Mouse (Mus musculus) layer of hippocampus, adult 2 months (tissue): ENCODE results near the gene 4933427D14Rik. TPM values are rescaled to one million over a fixed set of nuclear protein-coding genes. Genes with fewer than 3 reads are reported as not detected.

Experiments used
- DNase-seq, 2 experiments: peaks; one replicate each; pipeline ENCODE4 v3.0.0; 2022; ENCODE audit warnings: low spot score in 2 of 2
- H3K27ac ChIP-seq: fragments of 200-600 bp; 2 replicates; pipeline ENCODE4 v1.8.1; 2022
- H3K4me3 ChIP-seq: fragments of 200-600 bp; 2 replicates; pipeline ENCODE4 v1.8.1; 2022; ENCODE audit warnings: mild to moderate bottlenecking
- CTCF ChIP-seq: fragments of 200-600 bp; conservative IDR thresholded peaks from 2 replicates; pipeline ENCODE4 v1.8.1; 2022; ENCODE audit warnings: antibody characterized with exemption, mild to moderate bottlenecking, moderate library complexity
- total RNA-seq, 2 experiments: library from RNA; stranded (reverse); gene quantifications; 2 replicates each; pipeline ENCODE4 v1.2.3; 2021

4933427D14Rik gene
- total RNA-seq, 2 experiments from 2014 or later: 28.9 to 31.1 TPM

- H3K4me3 ChIP-seq: no peak overlapping the region
- no peak for DNase-seq
- H3K27ac ChIP-seq: no peak overlapping the region
- TF ChIP-seq CTCF: no peak
Measured at GRCm38 (mm10) chr11:72223414-72223813, 16.2 kb upstream of the 4933427D14Rik start.

GRCm38 (mm10) chr11:72221278-72221677 is 14.0 kb upstream of the 4933427D14Rik start:
- H3K4me3 ChIP-seq: no peak overlapping the region
- peak; percentile 97 for TF ChIP-seq CTCF
- H3K27ac ChIP-seq: no peak overlapping the region
- peak in 1 of 2 experiments; percentile 75 for DNase-seq

- Histone ChIP-seq H3K4me3 (no peak overlapping the region), H3K27ac (0 out of 2 replicates have a peak overlapping the region, but pooled peaks have one; percentile 10)
- DNase-seq: no peak
- no peak for TF ChIP-seq CTCF
Measured at GRCm38 (mm10) chr11:72217116-72217515, 9.9 kb upstream of the 4933427D14Rik start.

GRCm38 (mm10) chr11:72215410-72215797 is 8.1 kb upstream of the 4933427D14Rik start, which contains the start of gene Med31:
Gene Med31 (minus strand): TSS chr11:72215592.
- H3K4me3 ChIP-seq: peak within 1 kb of the TSS; percentile 90
- no peak for TF ChIP-seq CTCF
- H3K27ac ChIP-seq: peak within 1 kb of the TSS; percentile 82
- peak; percentile 72 to 75 for DNase-seq

DNA sequence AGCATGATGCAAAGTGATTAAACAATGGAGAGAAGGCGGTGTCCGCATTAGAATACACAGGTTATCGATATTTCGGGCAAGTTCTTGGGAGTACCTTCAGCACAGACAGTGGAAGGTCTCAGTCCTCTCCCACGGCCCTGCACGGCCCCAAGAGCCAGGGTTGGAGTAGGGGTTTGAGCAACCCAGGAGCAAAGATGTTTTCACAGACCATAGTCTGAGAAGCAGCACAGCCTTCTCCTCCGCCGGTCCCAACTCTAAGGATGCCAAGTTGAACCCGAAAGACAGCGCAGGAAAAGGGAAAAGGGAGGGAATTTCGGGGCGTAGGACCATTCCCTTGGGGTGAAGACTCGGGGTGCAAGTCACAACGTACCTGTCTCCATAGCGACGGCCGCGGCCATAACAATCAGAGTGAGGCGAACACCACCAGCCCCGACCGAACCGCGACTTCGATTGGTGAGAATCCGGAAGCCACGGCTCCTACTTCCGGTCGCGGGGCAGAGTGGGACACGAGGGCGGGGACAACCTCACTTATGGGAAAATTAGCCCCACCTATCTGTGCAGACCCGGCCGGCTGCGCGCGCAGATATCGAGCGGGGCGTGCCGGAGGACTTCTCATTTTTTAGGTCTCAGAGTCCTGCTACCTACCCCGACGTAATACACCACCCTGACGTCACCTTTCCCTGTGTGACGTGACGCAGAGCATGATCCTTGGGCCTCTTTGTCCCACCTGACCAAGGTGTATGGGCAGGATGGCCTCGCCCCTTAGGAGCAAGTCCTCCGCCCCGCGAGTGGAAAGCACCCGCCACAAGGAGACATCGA is 7.5 kb upstream of the 4933427D14Rik start:
- peak; percentile 95 for DNase-seq

DNA sequence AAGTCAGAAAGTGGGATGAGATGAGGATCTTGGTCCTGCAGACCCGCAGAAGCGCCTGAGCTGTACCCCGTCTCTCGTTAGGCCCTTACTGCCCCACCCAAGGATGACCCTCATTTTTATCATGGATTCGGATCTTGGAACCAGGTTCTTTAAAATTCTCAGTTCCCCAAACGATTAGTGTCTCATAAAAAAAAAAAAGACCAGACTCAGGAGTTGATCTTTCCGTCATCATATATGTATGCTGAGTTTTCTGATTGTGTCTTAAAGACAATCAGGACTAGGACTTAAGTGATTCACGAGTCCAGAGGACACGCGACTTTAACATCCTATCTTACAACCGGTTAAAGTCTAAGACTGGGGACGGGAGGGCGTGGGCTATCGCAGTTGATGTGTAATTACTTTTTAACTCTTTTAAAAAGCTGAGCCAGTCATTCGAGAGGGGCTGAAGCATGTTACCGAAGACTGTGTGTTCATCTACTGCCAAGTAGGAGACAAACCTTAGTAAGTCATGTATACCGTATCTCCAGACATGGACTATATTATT is 647 bp upstream of the 4933427D14Rik start:
- no peak for DNase-seq
- peak overlapping the region; percentile 92 for H3K27ac ChIP-seq
- peak overlapping the region; percentile 92 for H3K4me3 ChIP-seq
- TF ChIP-seq CTCF: no peak

More for the DNA sequence above, 7.5 kb upstream of the 4933427D14Rik start:
- TF ChIP-seq CTCF: peak; percentile 18; the same call in 1 of the 2 replicates
- H3K27ac ChIP-seq: peak overlapping the region; percentile 82
- peak overlapping the region; percentile 90 for H3K4me3 ChIP-seq

- peak; percentile 46 for TF ChIP-seq CTCF
- peak in 1 of 2 experiments; percentile 31 for DNase-seq
- H3K27ac ChIP-seq: peak within 1 kb of the TSS; percentile 92
- H3K4me3 ChIP-seq: peak within 1 kb of the TSS; percentile 92
Measured at GRCm38 (mm10) chr11:72206341-72207203, 687 bp downstream of the 4933427D14Rik start, which contains the start of gene Gm43951. Gene Gm43951 (minus strand): TSS chr11:72206840.

DNA sequence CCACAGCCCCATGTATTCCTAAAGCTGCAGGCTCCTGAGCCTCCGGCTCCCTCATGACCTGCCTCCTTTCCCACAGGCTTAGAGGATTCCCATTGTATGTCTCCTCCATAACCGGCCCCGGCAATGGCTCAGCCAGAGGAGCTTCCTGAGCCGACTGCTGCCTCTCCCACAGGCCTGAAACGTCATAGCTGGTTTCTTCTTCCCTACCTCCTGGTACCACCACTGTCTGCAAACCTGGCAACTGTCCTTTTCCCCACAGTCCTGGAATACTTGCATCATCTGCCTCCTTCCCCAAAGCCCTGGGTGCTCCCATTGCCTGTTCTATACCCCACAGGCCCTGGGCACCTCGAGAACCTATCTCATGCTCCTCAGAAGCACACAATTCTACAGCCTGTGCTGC is 2.0 kb downstream of the 4933427D14Rik start:
- H3K4me3 ChIP-seq: peak overlapping the region; percentile 92
- peak overlapping the region; percentile 92; the same call in 1 of the 2 replicates for H3K27ac ChIP-seq
- no peak for TF ChIP-seq CTCF
- no peak for DNase-seq

DNA sequence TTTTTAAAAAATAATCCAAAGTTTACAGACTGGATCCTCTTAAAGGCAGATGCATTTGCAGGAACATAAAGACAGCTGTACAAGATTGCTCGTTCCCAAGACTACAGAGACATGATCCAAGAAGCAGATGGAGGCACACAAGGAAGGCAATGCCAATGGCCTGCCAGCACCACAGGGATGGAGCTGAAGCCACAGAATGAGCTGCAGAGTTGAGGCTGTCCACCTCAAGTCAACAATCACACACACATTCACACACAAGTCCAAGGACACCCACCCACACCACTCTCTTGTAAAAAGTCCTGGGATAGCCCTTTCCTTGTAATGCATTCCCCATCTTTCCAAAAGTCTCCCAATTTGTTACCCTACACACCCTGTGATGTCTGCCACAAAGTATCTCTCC is 3.8 kb downstream of the 4933427D14Rik start:
- TF ChIP-seq CTCF: no peak
- 0 out of 2 replicates have a peak overlapping the region, but pooled peaks have one; percentile 46 for H3K27ac ChIP-seq
- H3K4me3 ChIP-seq: no peak overlapping the region
- DNase-seq: no peak

DNA sequence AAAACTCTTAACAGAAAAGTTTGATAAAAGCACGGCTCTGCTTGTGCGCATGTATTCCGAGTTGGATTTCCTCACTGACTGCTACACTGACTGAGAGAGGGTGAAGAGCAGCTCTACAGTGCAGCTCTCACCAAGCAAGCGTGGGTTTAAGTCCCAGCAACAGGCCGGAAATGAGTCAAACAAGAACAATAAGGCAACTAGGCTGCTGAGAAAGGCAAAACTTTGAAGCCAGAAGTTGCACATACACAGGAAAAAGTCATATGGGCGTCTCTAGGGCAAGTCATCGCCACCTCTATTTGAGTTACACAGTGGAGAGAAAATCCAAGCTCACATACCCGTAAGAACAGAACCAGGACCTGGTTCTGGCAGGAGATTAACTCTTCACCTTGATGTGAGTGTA is 10.8 kb downstream of the 4933427D14Rik start:
- Histone ChIP-seq H3K4me3 (no peak overlapping the region), H3K27ac (peak overlapping the region; percentile 19; the same call in 1 of the 2 replicates)
- TF ChIP-seq CTCF: no peak
- DNase-seq: no peak

DNA sequence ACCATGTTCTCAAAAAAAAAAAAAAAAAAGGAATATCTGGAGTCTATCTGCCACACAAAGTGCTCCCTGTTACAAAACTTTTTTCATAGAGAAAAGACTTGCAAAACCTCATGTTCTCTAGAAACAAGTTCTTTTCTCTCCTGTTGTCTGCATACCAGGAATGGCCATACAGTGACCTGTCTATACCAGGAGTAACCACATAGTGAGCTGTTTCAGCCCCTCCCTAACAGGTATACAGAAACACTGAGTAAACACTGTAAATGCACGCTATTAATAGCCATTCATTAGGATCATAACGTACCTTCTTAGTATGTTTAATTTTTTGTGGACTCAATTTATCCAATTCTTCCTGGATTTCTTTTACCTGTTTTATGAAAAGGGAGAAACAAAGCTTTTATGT is 13.0 kb downstream of the 4933427D14Rik start:
- no peak for DNase-seq
- Histone ChIP-seq H3K4me3 (no peak overlapping the region), H3K27ac (no peak overlapping the region)
- no peak for TF ChIP-seq CTCF

DNA sequence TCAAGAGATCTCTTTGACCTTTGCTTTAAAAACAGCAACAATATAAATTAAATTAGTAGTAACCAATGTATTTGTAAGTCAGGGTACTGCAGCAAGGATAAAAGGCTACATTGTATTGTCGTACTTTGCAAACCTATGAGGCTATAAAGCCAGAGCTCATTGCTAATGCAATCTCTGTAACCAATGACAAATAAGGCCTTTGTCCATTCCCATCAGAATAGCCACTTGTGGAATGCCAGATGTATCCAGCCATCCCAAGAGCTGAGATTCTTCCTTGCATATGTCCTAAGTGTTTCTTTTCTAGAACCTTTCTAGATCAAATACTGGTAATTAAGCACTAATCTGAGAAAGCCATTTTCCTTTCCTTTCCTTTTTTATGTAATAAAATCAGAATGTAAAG is 16.4 kb downstream of the 4933427D14Rik start:
- peak overlapping the region; percentile 68 for H3K27ac ChIP-seq
- no peak for TF ChIP-seq CTCF
- no peak overlapping the region for H3K4me3 ChIP-seq
- no peak for DNase-seq
